Mouse (Mus musculus) hindbrain, embryonic 12.5 days (tissue): ENCODE results near the gene Akr1c13. TPM values are rescaled to one million over a fixed set of nuclear protein-coding genes. Genes with fewer than 3 reads are reported as not detected.

Experiments
- polyA plus RNA-seq: library from polyadenylated mRNA; unstranded; fragments of >200 nt; fragmentation: Nextera tagmentation; extraction: Ambion mirVana; gene quantifications from 2 replicates; pipeline ENCODE4 v1.2.1, GENCODE M21; 2016

Gene Akr1c13
- polyA plus RNA-seq, 1 experiment from 2014 or later = 2.0 TPM

Other genes with a start within 250 kb of the Akr1c13 start
- gene Ucn3, start 245.8 kb upstream of the Akr1c13 start, polyA plus RNA-seq = not detected in 2 replicates
- gene Akr1c14, start 142.1 kb upstream of the Akr1c13 start, polyA plus RNA-seq = 0.25 and 0.34 TPM in 2 replicates
- not detected in 2 replicates for gene Akr1c18, start 40.5 kb upstream of the Akr1c13 start, polyA plus RNA-seq
- 1.3 and 2.2 TPM in 2 replicates for gene Akr1c19, start 37.5 kb downstream of the Akr1c13 start, polyA plus RNA-seq
- gene Akr1c12, start 88.3 kb downstream of the Akr1c13 start, polyA plus RNA-seq = 0.25 TPM in 1 of 2 replicates, not detected in the other
- not detected in 2 replicates for gene Akr1c6, start 243.2 kb downstream of the Akr1c13 start, polyA plus RNA-seq